Mouse (Mus musculus): ENCODE measurements at regions not wholly inside any gene's neighbourhood (a gene's known extent, or its start where the extent isn't known, plus 50 kb on each side); places are given as distances from the start of the nearest gene placed in this dataset.

GRCm38 (mm10) chr10:41018888-41019287, 53.2 kb downstream of the Gpr6 start:
- DNase-seq (ENCODE audit: low read depth, low spot score), result peak; percentile 46

- no peak for DNase-seq (ENCODE audit: low read depth, low spot score)
Observed at GRCm38 (mm10) chr10:41016547-41016946, 55.5 kb downstream of the Gpr6 start.

DNA sequence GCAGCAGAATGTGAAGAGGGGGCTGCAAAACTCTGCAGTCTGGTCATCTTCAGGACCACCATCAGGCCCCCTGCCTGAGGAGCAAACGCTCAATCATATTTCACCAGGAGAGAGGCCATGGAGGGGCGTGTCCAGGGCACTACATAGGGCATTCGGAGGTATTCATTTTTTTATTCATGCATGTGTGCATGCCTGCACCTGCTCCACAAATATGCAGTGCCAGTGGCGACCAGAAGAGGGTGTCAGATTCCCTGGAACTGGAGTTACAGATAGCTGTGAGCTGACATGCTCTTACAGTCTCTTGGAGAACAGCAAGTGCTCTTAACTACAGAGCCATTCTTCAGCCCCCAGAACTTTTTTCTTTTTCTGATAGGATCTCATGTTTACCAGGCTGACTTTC, 56.4 kb downstream of the Gpr6 start:
- DNase-seq (ENCODE audit: low read depth, low spot score), result peak; percentile 70

DNA sequence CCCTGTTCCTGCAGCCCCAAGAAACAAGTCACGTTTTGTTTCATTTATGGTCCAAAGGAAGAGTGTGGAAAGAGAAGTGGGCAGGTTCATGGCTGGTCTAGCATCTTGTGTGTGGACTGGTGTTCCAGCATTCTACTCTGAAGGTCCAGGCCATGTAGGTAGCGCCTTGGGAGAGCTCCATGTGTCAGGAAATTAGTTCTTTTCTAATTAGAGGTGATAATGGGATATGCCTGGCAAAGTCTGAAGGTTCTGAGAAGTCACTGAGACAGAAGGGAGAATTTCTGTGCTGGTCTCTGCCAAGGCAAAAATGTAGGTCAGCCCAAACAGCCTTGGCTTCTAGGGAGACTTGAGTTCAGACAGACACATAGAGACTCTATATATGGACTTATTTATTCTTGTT, 61.5 kb downstream of the Gpr6 start:
- no peak for DNase-seq (ENCODE audit: low read depth, low spot score)

GRCm38 (mm10) chr10:41007866-41008265, 64.2 kb downstream of the Gpr6 start:
- no peak for DNase-seq (ENCODE audit: low read depth, low spot score)

DNA sequence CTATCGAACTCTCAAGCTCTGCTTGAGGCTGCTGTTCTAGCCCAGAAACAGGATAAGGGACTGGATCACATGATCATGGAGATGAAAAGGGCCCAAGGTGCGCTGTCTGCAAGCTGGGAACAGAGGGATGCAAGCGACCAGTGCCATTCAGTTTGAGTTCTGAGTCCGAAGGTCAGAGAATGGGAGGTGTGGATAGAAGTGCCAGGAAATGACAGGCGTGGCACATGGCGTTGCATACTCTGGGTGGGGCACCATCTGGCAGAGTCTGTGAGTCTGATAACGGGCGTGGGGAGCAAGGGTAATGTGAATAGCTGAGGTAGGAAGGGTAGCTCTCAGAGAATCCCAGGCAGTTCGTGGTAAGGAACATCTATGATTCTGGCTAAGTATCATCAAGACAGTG, 65.5 kb downstream of the Gpr6 start:
- DNase-seq (ENCODE audit: low read depth, low spot score), result peak; percentile 31

- no peak for DNase-seq (ENCODE audit: low read depth, low spot score)
Observed at GRCm38 (mm10) chr10:41005776-41006175, 66.3 kb downstream of the Gpr6 start.

DNA sequence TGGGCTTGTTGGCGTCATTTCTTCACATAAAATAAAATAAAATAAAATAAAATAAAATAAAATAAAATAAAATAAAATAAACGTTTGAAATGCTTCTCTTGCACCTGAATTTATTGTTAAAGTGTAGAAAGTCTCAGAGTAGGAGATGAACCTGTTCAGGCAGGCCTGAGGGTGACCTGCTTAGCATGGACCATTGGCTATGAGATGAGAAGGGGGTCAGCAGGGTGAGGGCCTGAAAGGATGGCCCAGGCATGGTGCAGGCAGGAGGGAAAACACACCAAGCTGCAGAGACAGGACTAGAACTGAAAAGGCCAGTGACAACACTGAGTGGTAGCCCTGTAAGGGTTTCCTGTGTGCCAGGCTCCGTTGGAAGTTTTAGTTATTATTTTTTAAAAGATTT, 67.3 kb downstream of the Gpr6 start:
- no peak for DNase-seq (ENCODE audit: low read depth, low spot score)

GRCm38 (mm10) chr10:41004044-41004689, 67.9 kb downstream of the Gpr6 start:
- DNase-seq (ENCODE audit: low read depth, low spot score), result peak; percentile 88

DNA sequence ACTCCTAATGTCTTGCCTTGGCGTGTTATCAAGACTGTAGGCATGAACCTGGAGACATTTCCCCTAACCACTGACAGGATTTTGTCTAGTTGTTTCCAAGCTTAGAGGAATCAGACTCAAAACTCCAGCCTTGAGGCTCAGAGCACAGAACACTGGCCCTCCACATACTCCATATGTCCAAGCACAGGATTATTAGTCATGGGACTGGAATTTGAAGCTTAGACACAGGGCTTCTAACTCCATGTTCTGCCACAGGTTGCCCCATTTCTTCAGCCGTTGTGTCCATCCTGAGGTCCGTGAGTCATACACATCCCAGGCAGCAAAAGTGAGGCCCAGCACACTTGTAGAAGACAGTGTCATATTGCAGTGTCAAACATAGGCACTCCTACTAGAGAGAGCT, 68.9 kb downstream of the Gpr6 start:
- no peak for DNase-seq (ENCODE audit: low read depth, low spot score)

DNA sequence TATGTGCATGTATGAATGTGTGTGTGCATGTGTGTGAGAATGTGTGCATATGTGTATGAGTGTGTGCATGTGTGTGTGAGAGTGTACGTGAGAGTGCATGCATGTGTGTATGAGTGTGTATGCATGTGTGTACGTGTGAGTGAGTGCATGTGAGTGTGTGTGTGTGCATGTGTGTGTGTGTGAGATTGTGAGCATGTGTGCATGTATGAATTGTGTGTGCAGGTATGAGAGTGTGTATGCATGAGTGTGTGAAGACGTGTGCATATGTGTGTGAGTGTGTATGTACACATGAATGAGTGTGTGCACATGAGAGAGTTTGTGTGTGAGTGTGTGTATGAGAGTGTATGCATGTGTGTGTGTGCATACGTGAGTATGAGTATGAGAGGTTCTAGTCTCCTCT, 71.1 kb downstream of the Gpr6 start:
- DNase-seq (ENCODE audit: low read depth, low spot score), result no peak

GRCm38 (mm10) chr10:40999486-40999885, 72.6 kb downstream of the Gpr6 start:
- DNase-seq (ENCODE audit: low read depth, low spot score), result no peak

- DNase-seq (ENCODE audit: low read depth, low spot score), result no peak
Observed at GRCm38 (mm10) chr10:40998799-40999198, 73.3 kb downstream of the Gpr6 start.

GRCm38 (mm10) chr10:40998330-40998729, 73.8 kb downstream of the Gpr6 start:
- no peak for DNase-seq (ENCODE audit: low read depth, low spot score)

DNA sequence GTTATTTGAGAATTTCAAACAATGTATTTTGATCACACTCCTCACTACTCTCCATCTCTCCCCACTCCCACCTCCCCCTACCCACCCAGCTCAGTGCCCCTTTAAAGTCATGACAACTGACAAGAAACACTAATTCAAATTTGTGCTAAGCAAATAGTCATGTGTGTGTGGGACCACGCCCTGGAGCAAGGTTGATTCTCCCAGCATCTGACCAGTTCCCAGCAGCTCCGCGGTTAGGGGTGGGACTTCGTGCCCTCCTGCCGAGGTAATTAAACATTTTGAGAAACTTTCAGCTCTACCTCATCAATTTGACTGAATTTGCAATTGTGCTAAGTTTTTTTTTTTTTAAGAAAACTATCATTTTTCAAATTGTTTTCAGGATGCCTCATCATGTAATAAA, 74.5 kb downstream of the Gpr6 start:
- peak; percentile 38 for DNase-seq (ENCODE audit: low read depth, low spot score)

Data from R1 (cell line).